Mouse (Mus musculus): Measurements from ENCODE around the gene Nmu. TPM values are rescaled to one million over a fixed set of nuclear protein-coding genes. Genes with fewer than 3 reads are reported as not detected.

The Nmu gene
- polyA plus RNA-seq, 1 experiment, result not detected

DNA sequence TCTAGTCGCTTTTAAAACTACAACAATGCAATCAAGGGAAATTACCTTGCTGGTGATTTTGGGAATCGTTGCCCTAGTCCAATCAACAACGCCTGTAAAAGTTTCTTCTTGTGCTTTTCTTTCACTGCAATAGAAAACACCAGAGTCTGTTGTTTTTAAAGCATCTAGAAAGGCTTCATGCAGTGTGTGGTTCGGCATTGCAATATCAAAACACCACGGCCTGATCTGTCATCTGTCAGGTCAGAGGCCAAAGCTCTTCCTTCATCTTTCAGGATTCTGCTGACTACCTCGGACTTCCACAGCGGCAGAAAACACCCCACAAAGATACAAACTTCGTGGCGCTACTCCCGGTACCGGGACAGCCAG is 60.2 kb downstream of the Nmu start:
- peak overlapping the region; percentile 32; the same call in 1 of the 2 replicates for H3K27ac ChIP-seq (ENCODE audit: insufficient read depth, low read length)
- DNase-seq (ENCODE audit: low read depth in 1 of 2, low spot score in 2 of 2), result no peak

DNA sequence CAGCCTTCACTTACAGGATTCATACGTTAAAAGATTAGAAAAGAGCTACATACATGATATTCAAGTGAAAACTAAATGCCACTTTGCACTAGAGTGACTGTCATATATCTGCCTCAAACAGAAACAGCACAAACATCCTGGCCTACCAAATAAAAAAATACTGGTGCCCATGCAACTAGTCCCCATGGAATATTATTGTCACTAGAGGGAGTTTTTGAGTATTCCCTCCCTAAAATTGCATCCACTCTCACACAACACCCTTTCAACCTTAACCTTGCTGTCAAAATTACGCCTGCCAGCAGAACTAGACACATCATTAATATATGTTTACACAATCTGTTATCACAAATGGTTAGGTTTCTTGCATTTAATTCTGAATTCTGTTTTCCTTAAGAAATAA is 61.6 kb downstream of the Nmu start:
- TF ChIP-seq CTCF (IDR thresholded peaks at IDR 0.05; ENCODE audit: extremely low read depth, insufficient read depth, insufficient read length, insufficient replicate concordance), result no peak
- no peaks in the 10 kb centered on the region for H3K27me3 ChIP-seq (ENCODE audit: control insufficient read depth, insufficient read depth, low read length)
- H3K4me1 ChIP-seq (ENCODE audit: control insufficient read depth, insufficient read depth, insufficient read length), result no peaks in the 10 kb centered on the region; the same call in none of the 2 replicates
- H3K36me3 ChIP-seq (ENCODE audit: control insufficient read depth, insufficient read depth, low read length), result no peaks in the 10 kb centered on the region
- DNase-seq (ENCODE audit: low read depth in 1 of 2, low spot score in 2 of 2), result no peak
- H3K4me3 ChIP-seq (ENCODE audit: extremely low read depth, insufficient read depth, insufficient read length), result no peak overlapping the region
- no peak overlapping the region for H3K27ac ChIP-seq (ENCODE audit: insufficient read depth, low read length)
- WGBS, result 91% methylated on average over 2 of the region's 2 CpGs

More for the DNA sequence above, 60.2 kb downstream of the Nmu start:
- WGBS, result 9% methylated on average over 11 of the region's 11 CpGs
- Histone ChIP-seq H3K27me3 (ENCODE audit: control insufficient read depth, insufficient read depth, low read length) (no peaks in the 10 kb centered on the region), H3K4me1 (ENCODE audit: control insufficient read depth, insufficient read depth, insufficient read length) (no peaks in the 10 kb centered on the region; the same call in none of the 2 replicates), H3K36me3 (ENCODE audit: control insufficient read depth, insufficient read depth, low read length) (no peaks in the 10 kb centered on the region), H3K4me3 (ENCODE audit: extremely low read depth, insufficient read depth, insufficient read length) (peak overlapping the region; percentile 96)
- TF ChIP-seq POLR2A (IDR thresholded peaks at IDR 0.05; ENCODE audit: low read depth, low read length) (no peak), CTCF (IDR thresholded peaks at IDR 0.05; ENCODE audit: extremely low read depth, insufficient read depth, insufficient read length, insufficient replicate concordance) (no peak)

DNA sequence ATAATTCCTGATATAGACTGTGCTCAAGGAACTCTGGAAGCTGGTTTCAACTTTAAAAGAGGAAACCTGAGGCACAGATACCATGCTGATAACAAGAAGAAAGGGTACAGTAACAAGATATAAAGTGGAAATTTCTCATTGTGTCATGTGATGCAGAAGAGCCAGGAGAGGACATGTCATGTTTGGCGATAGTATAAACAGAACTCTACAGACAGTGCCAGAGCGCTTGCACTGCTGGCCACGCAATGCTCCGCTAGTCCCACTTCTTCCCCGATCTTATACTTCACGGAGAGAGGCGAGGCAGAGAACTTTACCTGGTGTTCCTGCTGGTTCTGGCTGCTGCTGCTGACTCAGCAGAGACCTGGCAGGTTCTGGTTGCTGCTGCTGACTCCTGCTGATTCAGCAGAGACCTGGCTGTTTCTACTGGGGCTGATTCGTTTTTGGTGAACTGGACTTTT is 74.3 kb downstream of the Nmu start:
- no peak overlapping the region for H3K4me3 ChIP-seq (ENCODE audit: extremely low read depth, insufficient read depth, insufficient read length)
- no peak overlapping the region for H3K27ac ChIP-seq (ENCODE audit: insufficient read depth, low read length)
- DNase-seq (ENCODE audit: low read depth in 1 of 2, low spot score in 2 of 2), result no peak
- 88% methylated on average over 8 of the region's 8 CpGs for WGBS
- TF ChIP-seq POLR2A (IDR thresholded peaks at IDR 0.05; ENCODE audit: low read depth, low read length) (no peak), CTCF (IDR thresholded peaks at IDR 0.05; ENCODE audit: extremely low read depth, insufficient read depth, insufficient read length, insufficient replicate concordance) (no peak)
- no peaks in the 10 kb centered on the region for H3K27me3 ChIP-seq (ENCODE audit: control insufficient read depth, insufficient read depth, low read length)
- H3K36me3 ChIP-seq (ENCODE audit: control insufficient read depth, insufficient read depth, low read length), result no peaks in the 10 kb centered on the region
- no peaks in the 10 kb centered on the region for H3K4me1 ChIP-seq (ENCODE audit: control insufficient read depth, insufficient read depth, insufficient read length)

DNA sequence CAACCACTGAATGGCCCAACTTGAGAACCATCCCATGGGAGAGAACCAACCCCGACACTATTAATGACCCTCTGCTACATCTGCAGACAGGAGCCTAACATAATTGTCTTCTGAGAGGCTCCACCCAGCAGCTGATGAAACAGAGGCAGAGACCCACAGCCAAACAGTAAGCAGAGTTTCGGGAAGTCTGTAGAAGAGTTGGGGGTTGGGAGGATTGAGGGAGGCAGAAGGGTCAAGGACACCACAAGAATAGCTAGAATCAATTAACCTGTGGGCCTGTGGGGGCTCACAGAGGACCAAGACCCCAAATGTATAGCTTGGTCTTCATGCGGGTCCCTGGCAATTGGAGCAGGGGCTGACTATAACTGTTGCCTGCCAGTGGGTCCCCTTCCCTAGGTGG is 75.3 kb downstream of the Nmu start:
- TF ChIP-seq POLR2A (IDR thresholded peaks at IDR 0.05; ENCODE audit: low read depth, low read length), result no peak
- no peak for TF ChIP-seq CTCF (IDR thresholded peaks at IDR 0.05; ENCODE audit: extremely low read depth, insufficient read depth, insufficient read length, insufficient replicate concordance)
- 97% methylated on average over 3 of the region's 3 CpGs for WGBS
- no peaks in the 10 kb centered on the region for H3K27me3 ChIP-seq (ENCODE audit: control insufficient read depth, insufficient read depth, low read length)
- no peak overlapping the region for H3K27ac ChIP-seq (ENCODE audit: insufficient read depth, low read length)
- no peaks in the 10 kb centered on the region for H3K36me3 ChIP-seq (ENCODE audit: control insufficient read depth, insufficient read depth, low read length)
- DNase-seq (ENCODE audit: low read depth in 1 of 2, low spot score in 2 of 2), result no peak
- H3K4me3 ChIP-seq (ENCODE audit: extremely low read depth, insufficient read depth, insufficient read length), result no peak overlapping the region
- no peaks in the 10 kb centered on the region for H3K4me1 ChIP-seq (ENCODE audit: control insufficient read depth, insufficient read depth, insufficient read length)

DNA sequence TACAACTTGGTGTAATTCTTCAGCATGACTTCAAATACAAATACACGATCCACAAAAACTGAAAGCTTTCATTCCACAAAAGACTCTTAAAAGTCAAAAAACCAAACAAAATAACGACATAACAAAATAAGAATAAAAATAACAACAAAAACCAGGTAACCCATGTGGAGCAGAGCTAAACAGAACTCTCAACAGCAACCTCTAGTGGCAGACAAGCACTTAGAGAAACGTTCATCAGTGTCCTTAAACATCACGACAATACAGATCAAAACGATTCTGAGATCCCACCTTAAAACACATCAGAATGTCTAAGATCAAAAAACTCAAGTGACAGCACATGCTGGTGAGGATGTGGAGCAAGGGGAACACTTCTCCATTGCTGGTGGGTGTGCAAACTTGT is 76.5 kb downstream of the Nmu start:
- H3K36me3 ChIP-seq (ENCODE audit: control insufficient read depth, insufficient read depth, low read length), result no peaks in the 10 kb centered on the region
- TF ChIP-seq POLR2A (IDR thresholded peaks at IDR 0.05; ENCODE audit: low read depth, low read length) (no peak), CTCF (IDR thresholded peaks at IDR 0.05; ENCODE audit: extremely low read depth, insufficient read depth, insufficient read length, insufficient replicate concordance) (no peak)
- H3K27ac ChIP-seq (ENCODE audit: insufficient read depth, low read length), result no peak overlapping the region
- no peaks in the 10 kb centered on the region for H3K4me1 ChIP-seq (ENCODE audit: control insufficient read depth, insufficient read depth, insufficient read length)
- WGBS, result 56% methylated on average over 5 of the region's 5 CpGs
- DNase-seq (ENCODE audit: low read depth in 1 of 2, low spot score in 2 of 2), result no peak
- no peaks in the 10 kb centered on the region for H3K27me3 ChIP-seq (ENCODE audit: control insufficient read depth, insufficient read depth, low read length)
- no peak overlapping the region for H3K4me3 ChIP-seq (ENCODE audit: extremely low read depth, insufficient read depth, insufficient read length)

DNA sequence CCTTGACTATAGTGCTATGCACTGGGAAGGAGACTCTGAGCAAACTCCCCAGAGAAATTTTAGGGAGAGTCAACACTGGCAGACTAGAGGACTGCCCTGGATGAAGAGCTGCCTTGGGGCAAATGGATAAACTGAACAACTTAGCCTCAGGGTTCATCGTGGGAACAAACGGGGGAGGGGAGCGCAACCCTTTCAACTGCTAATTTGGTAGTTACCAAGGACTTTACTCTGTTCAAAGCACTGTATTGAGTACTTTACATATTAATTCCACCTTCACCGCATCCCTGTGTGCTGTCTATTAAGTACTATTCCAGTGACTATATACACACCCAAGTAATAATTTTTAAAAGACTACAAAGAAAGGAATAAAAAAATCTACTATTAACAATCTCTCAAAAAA is 77.9 kb downstream of the Nmu start:
- Histone ChIP-seq H3K27ac (ENCODE audit: insufficient read depth, low read length) (no peak overlapping the region), H3K36me3 (ENCODE audit: control insufficient read depth, insufficient read depth, low read length) (no peaks in the 10 kb centered on the region), H3K4me1 (ENCODE audit: control insufficient read depth, insufficient read depth, insufficient read length) (no peaks in the 10 kb centered on the region), H3K27me3 (ENCODE audit: control insufficient read depth, insufficient read depth, low read length) (no peaks in the 10 kb centered on the region), H3K4me3 (ENCODE audit: extremely low read depth, insufficient read depth, insufficient read length) (no peak overlapping the region)
- DNase-seq (ENCODE audit: low read depth in 1 of 2, low spot score in 2 of 2), result no peak
- 91% methylated on average over 4 of the region's 4 CpGs for WGBS
- TF ChIP-seq CTCF (IDR thresholded peaks at IDR 0.05; ENCODE audit: extremely low read depth, insufficient read depth, insufficient read length, insufficient replicate concordance) (no peak), POLR2A (IDR thresholded peaks at IDR 0.05; ENCODE audit: low read depth, low read length) (no peak)

DNA sequence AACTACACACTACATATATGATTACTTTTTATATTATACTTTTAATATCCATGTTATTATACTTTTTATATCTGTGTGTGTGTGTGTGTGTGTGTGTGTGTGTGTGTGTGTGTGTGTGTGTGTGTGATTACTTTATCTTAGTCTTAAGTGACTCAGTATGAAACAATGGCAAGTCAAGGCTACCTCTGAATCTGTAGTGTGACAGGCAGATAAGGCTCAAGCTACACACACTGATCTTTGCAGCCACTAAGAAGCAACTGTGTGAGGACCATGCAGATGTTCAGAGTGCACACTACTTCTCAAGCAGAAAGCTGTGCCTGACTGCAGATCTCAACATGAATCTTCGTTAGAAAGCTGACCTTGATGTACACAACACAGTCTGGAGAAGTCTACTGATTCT is 79.7 kb downstream of the Nmu start:
- no peaks in the 10 kb centered on the region for H3K4me1 ChIP-seq (ENCODE audit: control insufficient read depth, insufficient read depth, insufficient read length)
- no peak overlapping the region for H3K4me3 ChIP-seq (ENCODE audit: extremely low read depth, insufficient read depth, insufficient read length)
- DNase-seq (ENCODE audit: low read depth in 1 of 2, low spot score in 2 of 2), result no peak
- WGBS, result 88% methylated on average over 1 of the region's 1 CpGs
- no peak for TF ChIP-seq POLR2A (IDR thresholded peaks at IDR 0.05; ENCODE audit: low read depth, low read length)
- TF ChIP-seq CTCF (IDR thresholded peaks at IDR 0.05; ENCODE audit: extremely low read depth, insufficient read depth, insufficient read length, insufficient replicate concordance), result no peak
- no peaks in the 10 kb centered on the region for H3K27me3 ChIP-seq (ENCODE audit: control insufficient read depth, insufficient read depth, low read length)
- H3K27ac ChIP-seq (ENCODE audit: insufficient read depth, low read length), result no peak overlapping the region
- no peaks in the 10 kb centered on the region for H3K36me3 ChIP-seq (ENCODE audit: control insufficient read depth, insufficient read depth, low read length)

Other genes starting within 250 kb of the Nmu start
- 149 and 297 TPM in 2 replicates for gene Srd5a3, start 223.5 kb downstream of the Nmu start, polyA plus RNA-seq (2012; rRNA removed)
- 29.8 and 46.9 TPM in 2 replicates for gene Tmem165, start 179.9 kb downstream of the Nmu start, polyA plus RNA-seq (2012; rRNA removed)
- gene Clock, start 59.0 kb downstream of the Nmu start, polyA plus RNA-seq (2012; rRNA removed), result 5.1 and 5.6 TPM in 2 replicates
- gene Pdcl2, start 32.6 kb downstream of the Nmu start, polyA plus RNA-seq (2012; rRNA removed), result not detected in 2 replicates
- gene Gm7271, start 120.3 kb upstream of the Nmu start, polyA plus RNA-seq (2012; rRNA removed), result not detected in 2 replicates
- gene Exoc1, start 165.5 kb upstream of the Nmu start, polyA plus RNA-seq (2012; rRNA removed), result 16.4 and 21.0 TPM in 2 replicates
- 1.3 and 1.6 TPM in 2 replicates for gene Cep135, start 224.9 kb upstream of the Nmu start, polyA plus RNA-seq (2012; rRNA removed)

Measured in spleen, adult 2 months (tissue).